Mouse (Mus musculus): Measurements from ENCODE around the gene Aplp1. TPM values are rescaled to one million over a fixed set of nuclear protein-coding genes. Genes with fewer than 3 reads are reported as not detected.
A peak's percentile ranks its signal among the peaks of the same experiment; 100 is the strongest.

Aplp1 gene
- total RNA-seq, 2 experiments from 2014 or later = 3.5 to 4.2 TPM

- no peak for DNase-seq (ENCODE audit: low spot score in 2 of 2)
Observed at GRCm38 (mm10) chr7:30453327-30453726, 8.0 kb upstream of the Aplp1 start.

- DNase-seq (ENCODE audit: low spot score in 2 of 2) = no peak
Observed at GRCm38 (mm10) chr7:30450241-30450640, 4.9 kb upstream of the Aplp1 start.

- no peak for DNase-seq (ENCODE audit: low spot score in 2 of 2)
Observed at GRCm38 (mm10) chr7:30444154-30444970, 973 bp downstream of the Aplp1 start.

GRCm38 (mm10) chr7:30443696-30444095 is 1.6 kb downstream of the Aplp1 start:
- DNase-seq (ENCODE audit: low spot score in 2 of 2) = no peak

- DNase-seq (ENCODE audit: low spot score in 2 of 2) = no peak
Observed at GRCm38 (mm10) chr7:30440697-30441096, 4.6 kb downstream of the Aplp1 start.

- no peak for DNase-seq (ENCODE audit: low spot score in 2 of 2)
Observed at GRCm38 (mm10) chr7:30439734-30440133, 5.6 kb downstream of the Aplp1 start.

GRCm38 (mm10) chr7:30436879-30437278 is 8.5 kb downstream of the Aplp1 start:
- no peak for DNase-seq (ENCODE audit: low spot score in 2 of 2)

GRCm38 (mm10) chr7:30435156-30435555 is 10.2 kb downstream of the Aplp1 start:
- DNase-seq (ENCODE audit: low spot score in 2 of 2) = no peak

- no peak for DNase-seq (ENCODE audit: low spot score in 2 of 2)
Observed at GRCm38 (mm10) chr7:30434701-30435100, 10.6 kb downstream of the Aplp1 start.

- DNase-seq (ENCODE audit: low spot score in 2 of 2) = peak in 1 of 2 experiments; percentile 62
Observed at GRCm38 (mm10) chr7:30434238-30434637, 11.1 kb downstream of the Aplp1 start.

- peak in 1 of 2 experiments; percentile 59 for DNase-seq (ENCODE audit: low spot score in 2 of 2)
Observed at GRCm38 (mm10) chr7:30431793-30432192, 13.5 kb downstream of the Aplp1 start.

- no peak for DNase-seq (ENCODE audit: low spot score in 2 of 2)
Observed at GRCm38 (mm10) chr7:30430191-30430590, 15.1 kb downstream of the Aplp1 start.

GRCm38 (mm10) chr7:30429327-30429726 is 16.0 kb downstream of the Aplp1 start:
- DNase-seq (ENCODE audit: low spot score in 2 of 2) = no peak

GRCm38 (mm10) chr7:30423071-30423641 is 22.2 kb downstream of the Aplp1 start:
- no peak for DNase-seq (ENCODE audit: low spot score in 2 of 2)

- no peak for DNase-seq (ENCODE audit: low spot score in 2 of 2)
Observed at GRCm38 (mm10) chr7:30422560-30422959, 22.8 kb downstream of the Aplp1 start.

GRCm38 (mm10) chr7:30421890-30422435 is 23.4 kb downstream of the Aplp1 start:
- DNase-seq (ENCODE audit: low spot score in 2 of 2) = peak; percentile 43 to 73

- DNase-seq (ENCODE audit: low spot score in 2 of 2) = no peak
Observed at GRCm38 (mm10) chr7:30421175-30421889, 24.0 kb downstream of the Aplp1 start, which contains the start of gene Nfkbid. Gene Nfkbid, plus strand, starts transcription at chr7:30421732.

- DNase-seq (ENCODE audit: low spot score in 2 of 2) = no peak
Observed at GRCm38 (mm10) chr7:30420673-30421072, 24.7 kb downstream of the Aplp1 start.

- no peak for DNase-seq (ENCODE audit: low spot score in 2 of 2)
Observed at GRCm38 (mm10) chr7:30419561-30420499, 25.5 kb downstream of the Aplp1 start, which contains the start of gene Hcst. Gene Hcst, minus strand, starts transcription at chr7:30419854.

GRCm38 (mm10) chr7:30417856-30418255 is 27.5 kb downstream of the Aplp1 start:
- no peak for DNase-seq (ENCODE audit: low spot score in 2 of 2)

Data from gastrocnemius, postnatal 4 days (tissue).